Mouse (Mus musculus): ENCODE results near the gene Enpp3. TPM values are rescaled to one million over a fixed set of nuclear protein-coding genes. Genes with fewer than 3 reads are reported as not detected.
"Not testable (repeated sequence)": the region's sequence is repeated elsewhere in the genome, so short reads cannot be mapped to it uniquely, and the experiment has no call there.

The Enpp3 gene
- polyA plus RNA-seq, 1 experiment from 2014 or later, result 2.9 TPM

DNA sequence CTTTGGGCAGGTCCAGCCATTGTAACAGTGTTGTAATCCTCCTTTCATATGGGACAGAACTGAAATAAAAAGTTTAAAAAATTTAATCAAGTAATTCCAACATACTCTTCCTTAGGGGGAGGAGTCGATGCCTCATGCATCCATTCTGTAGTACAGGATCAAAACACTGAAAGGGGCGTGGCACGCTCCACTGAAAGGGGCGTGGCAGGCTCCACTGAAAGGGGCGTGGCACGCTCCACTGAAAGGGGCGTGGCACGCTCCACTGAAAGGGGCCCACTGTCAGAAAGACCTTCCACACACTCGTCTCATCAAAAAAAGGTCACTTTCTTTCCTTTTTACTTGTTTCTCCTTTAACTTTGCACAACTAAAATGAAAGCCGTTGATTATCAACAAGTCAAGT, 36.7 kb downstream of the Enpp3 start:
- Histone ChIP-seq H3K4me2 (ENCODE audit: low read length) (no peak overlapping the region), H3K9ac (replicated peaks; ENCODE audit: low read depth, low read length) (no peak overlapping the region), H3K4me3 (replicated peaks; ENCODE audit: low read length) (no peak overlapping the region), H3K27me3 (replicated peaks; ENCODE audit: control insufficient read depth, insufficient read depth, low read length) (no peaks in the 10 kb centered on the region), H3K36me3 (ENCODE audit: control insufficient read depth, insufficient read depth) (no peaks in the 10 kb centered on the region), H3K4me1 (replicated peaks; ENCODE audit: control insufficient read depth, insufficient read depth, low read length) (no peaks in the 10 kb centered on the region), H3K27ac (ENCODE audit: low read length) (no peak overlapping the region), H3K9me3 (ENCODE audit: control insufficient read depth, low read length) (no peaks in the 10 kb centered on the region)
- no peak for ATAC-seq
- 91% methylated on average over 10 of the region's 10 CpGs for WGBS

DNA sequence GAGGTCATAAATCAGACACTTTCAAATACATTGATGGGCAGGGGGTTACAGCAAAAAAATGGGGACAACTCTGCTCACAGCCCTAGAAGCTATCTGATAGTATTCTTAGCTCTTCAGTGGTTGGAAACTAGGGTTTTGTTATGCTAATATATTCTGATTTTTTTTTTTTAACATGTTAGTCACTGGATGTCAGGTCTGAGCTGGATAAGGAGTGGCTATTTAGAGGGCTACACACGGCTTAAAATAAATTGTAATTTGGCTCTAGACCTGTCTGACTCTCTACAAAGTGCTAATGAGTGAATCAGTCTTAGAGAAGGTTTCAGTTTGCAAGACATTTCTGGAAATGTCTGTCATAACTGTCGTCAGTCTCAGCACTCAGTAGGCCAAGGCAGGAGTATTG, 37.5 kb downstream of the Enpp3 start:
- no peak overlapping the region for H3K4me3 ChIP-seq (replicated peaks; ENCODE audit: low read length)
- no peaks in the 10 kb centered on the region for H3K9me3 ChIP-seq (ENCODE audit: control insufficient read depth, low read length)
- ATAC-seq, result no peak
- no peak overlapping the region for H3K27ac ChIP-seq (ENCODE audit: low read length)
- no peaks in the 10 kb centered on the region for H3K27me3 ChIP-seq (replicated peaks; ENCODE audit: control insufficient read depth, insufficient read depth, low read length)
- no peaks in the 10 kb centered on the region for H3K4me1 ChIP-seq (replicated peaks; ENCODE audit: control insufficient read depth, insufficient read depth, low read length)
- 75% methylated on average over 2 of the region's 2 CpGs for WGBS
- no peak overlapping the region for H3K4me2 ChIP-seq (ENCODE audit: low read length)
- H3K36me3 ChIP-seq (ENCODE audit: control insufficient read depth, insufficient read depth), result no peaks in the 10 kb centered on the region
- H3K9ac ChIP-seq (replicated peaks; ENCODE audit: low read depth, low read length), result no peak overlapping the region

DNA sequence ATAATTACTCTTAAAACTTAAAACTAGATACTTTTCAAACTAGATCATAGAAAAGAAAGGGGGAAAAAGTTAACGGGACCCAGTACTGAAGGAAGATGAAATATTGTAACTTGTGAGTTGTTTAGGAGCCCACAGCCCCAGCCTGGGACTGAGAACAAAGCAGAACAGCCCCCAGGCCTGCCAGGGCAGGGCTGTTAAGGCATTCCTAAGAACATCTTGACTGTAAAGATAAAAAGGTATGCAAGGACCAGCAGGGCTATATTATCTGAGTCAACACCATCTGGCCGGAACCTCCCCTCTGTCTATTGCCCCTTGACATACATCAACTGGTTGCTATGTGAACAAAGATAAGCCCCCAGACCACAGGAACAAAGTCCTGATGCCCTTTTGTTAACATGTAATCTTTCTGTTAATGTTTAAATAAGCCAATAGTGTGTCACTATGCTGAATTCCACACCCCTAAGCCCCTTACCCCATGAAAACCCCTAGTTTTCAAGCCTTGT, 39.8 kb downstream of the Enpp3 start:
- WGBS, result 96% methylated on average over 2 of the region's 2 CpGs
- not testable (repeated sequence) for H3K27ac ChIP-seq (ENCODE audit: low read length); H3K9ac ChIP-seq (replicated peaks; ENCODE audit: low read depth, low read length)

GRCm38 (mm10) chr10:24801796-24802195, 40.8 kb downstream of the Enpp3 start:
- 90% methylated on average over 2 of the region's 2 CpGs for WGBS
- no peak overlapping the region for H3K4me2 ChIP-seq (ENCODE audit: low read length)
- no peak for ATAC-seq
- no peaks in the 10 kb centered on the region for H3K9me3 ChIP-seq (ENCODE audit: control insufficient read depth, low read length)
- H3K9ac ChIP-seq (replicated peaks; ENCODE audit: low read depth, low read length), result no peak overlapping the region
- no peaks in the 10 kb centered on the region for H3K27me3 ChIP-seq (replicated peaks; ENCODE audit: control insufficient read depth, insufficient read depth, low read length)
- H3K4me3 ChIP-seq (replicated peaks; ENCODE audit: low read length), result no peak overlapping the region
- H3K4me1 ChIP-seq (replicated peaks; ENCODE audit: control insufficient read depth, insufficient read depth, low read length), result no peaks in the 10 kb centered on the region
- H3K36me3 ChIP-seq (ENCODE audit: control insufficient read depth, insufficient read depth), result no peaks in the 10 kb centered on the region
- H3K27ac ChIP-seq (ENCODE audit: low read length), result no peak overlapping the region

More for the DNA sequence above, 39.8 kb downstream of the Enpp3 start:
- H3K9me3 ChIP-seq (ENCODE audit: control insufficient read depth, low read length); H3K4me1 ChIP-seq (replicated peaks; ENCODE audit: control insufficient read depth, insufficient read depth, low read length); H3K36me3 ChIP-seq (ENCODE audit: control insufficient read depth, insufficient read depth); H3K27me3 ChIP-seq (replicated peaks; ENCODE audit: control insufficient read depth, insufficient read depth, low read length); ATAC-seq; H3K4me3 ChIP-seq (replicated peaks; ENCODE audit: low read length); H3K4me2 ChIP-seq (ENCODE audit: low read length): not testable (repeated sequence)

DNA sequence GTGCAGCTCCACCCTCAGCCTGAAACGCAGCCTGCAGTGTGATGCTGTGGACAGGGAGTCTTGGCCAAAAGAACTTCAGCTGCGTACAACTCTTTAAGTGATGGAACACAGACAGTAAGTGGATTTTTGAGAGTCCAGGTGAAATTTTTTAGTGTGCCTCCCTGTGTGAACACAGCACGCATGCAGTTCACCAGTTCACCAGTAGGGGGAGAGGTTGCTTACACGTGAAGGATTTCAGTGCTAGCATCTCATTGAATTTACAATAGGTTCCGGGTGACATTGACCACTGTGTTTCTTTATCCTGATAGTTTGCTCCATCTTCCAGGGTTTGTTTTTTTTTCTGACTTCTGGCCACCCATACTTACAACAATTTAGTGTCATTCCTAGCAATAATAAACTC, 45.4 kb downstream of the Enpp3 start:
- ATAC-seq, result no peak
- H3K4me1 ChIP-seq (replicated peaks; ENCODE audit: control insufficient read depth, insufficient read depth, low read length), result no peaks in the 10 kb centered on the region
- H3K9ac ChIP-seq (replicated peaks; ENCODE audit: low read depth, low read length), result no peak overlapping the region
- WGBS, result 43% methylated on average over 5 of the region's 5 CpGs
- H3K36me3 ChIP-seq (ENCODE audit: control insufficient read depth, insufficient read depth), result no peaks in the 10 kb centered on the region
- H3K9me3 ChIP-seq (ENCODE audit: control insufficient read depth, low read length), result no peaks in the 10 kb centered on the region; the same call in 1 of the 2 replicates
- H3K4me2 ChIP-seq (ENCODE audit: low read length), result no peak overlapping the region
- no peaks in the 10 kb centered on the region for H3K27me3 ChIP-seq (replicated peaks; ENCODE audit: control insufficient read depth, insufficient read depth, low read length)
- no peak overlapping the region for H3K4me3 ChIP-seq (replicated peaks; ENCODE audit: low read length)
- H3K27ac ChIP-seq (ENCODE audit: low read length), result no peak overlapping the region

DNA sequence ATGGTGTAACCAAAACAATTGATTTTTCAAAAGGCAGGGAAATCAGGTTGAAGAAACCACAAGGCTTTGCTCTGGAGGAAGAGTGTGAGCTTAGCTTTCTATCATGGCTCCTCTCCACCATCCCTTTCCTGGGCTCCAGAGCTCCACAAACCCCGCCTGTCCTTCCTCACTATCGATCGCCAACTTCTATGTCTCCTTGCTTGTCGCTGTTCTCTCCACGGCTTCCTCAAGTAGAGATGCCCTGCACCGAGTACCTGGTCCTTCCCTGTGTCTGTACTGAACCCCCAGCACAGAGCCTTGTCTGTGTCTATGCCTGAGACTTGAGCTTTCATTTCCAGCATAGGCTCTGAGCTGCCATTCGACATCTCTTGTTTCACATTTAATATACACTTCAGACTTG, 49.9 kb downstream of the Enpp3 start:
- H3K9ac ChIP-seq (replicated peaks; ENCODE audit: low read depth, low read length), result no peak overlapping the region
- no peak overlapping the region for H3K4me2 ChIP-seq (ENCODE audit: low read length)
- no peaks in the 10 kb centered on the region; the same call in 1 of the 2 replicates for H3K9me3 ChIP-seq (ENCODE audit: control insufficient read depth, low read length)
- H3K27me3 ChIP-seq (replicated peaks; ENCODE audit: control insufficient read depth, insufficient read depth, low read length), result no peaks in the 10 kb centered on the region
- 92% methylated on average over 7 of the region's 7 CpGs for WGBS
- no peak overlapping the region for H3K4me3 ChIP-seq (replicated peaks; ENCODE audit: low read length)
- H3K36me3 ChIP-seq (ENCODE audit: control insufficient read depth, insufficient read depth), result no peaks in the 10 kb centered on the region
- H3K4me1 ChIP-seq (replicated peaks; ENCODE audit: control insufficient read depth, insufficient read depth, low read length), result no peaks in the 10 kb centered on the region
- no peak overlapping the region for H3K27ac ChIP-seq (ENCODE audit: low read length)
- ATAC-seq, result no peak

DNA sequence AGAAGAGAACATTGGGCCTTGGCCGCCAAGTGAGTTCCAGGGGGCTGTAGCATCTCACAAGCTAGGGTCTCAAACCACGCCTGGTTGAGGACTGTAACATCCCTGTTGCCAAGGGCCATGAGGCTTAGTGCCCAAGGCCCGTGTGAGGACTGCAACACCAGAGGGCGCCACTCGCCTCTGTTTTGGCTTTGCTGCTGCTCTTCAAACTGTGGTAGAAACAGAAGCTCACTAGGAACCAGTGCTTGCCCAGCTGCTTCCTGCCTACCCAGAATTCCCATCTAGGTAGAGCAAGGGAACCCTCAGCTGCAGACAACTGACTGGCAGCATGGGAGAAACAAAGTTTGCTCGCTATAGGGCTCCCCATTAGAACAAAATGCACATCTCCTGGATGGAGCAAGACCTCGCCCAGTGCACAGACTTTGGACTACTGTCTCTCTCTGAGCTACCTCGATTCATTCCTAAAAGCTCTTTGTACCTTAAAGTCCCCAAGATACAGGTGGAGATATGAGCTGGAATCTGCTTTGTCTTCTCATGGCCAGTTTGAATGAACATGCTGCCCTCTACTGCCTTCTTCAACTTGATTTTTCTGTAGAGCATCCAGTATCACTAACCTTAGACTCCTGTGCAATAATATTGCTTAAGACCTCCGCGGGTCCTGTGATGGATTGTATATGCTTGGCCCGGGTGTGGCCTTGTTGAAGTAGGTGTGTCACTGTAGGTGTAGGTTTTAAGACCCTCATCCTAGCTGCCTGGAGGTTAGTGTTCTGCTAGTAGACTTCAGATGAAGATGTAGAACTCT, 52.7 kb downstream of the Enpp3 start:
- Histone ChIP-seq H3K36me3 (ENCODE audit: control insufficient read depth, insufficient read depth) (no peaks in the 10 kb centered on the region), H3K9me3 (ENCODE audit: control insufficient read depth, low read length) (no peaks in the 10 kb centered on the region), H3K9ac (replicated peaks; ENCODE audit: low read depth, low read length) (no peak overlapping the region), H3K4me3 (replicated peaks; ENCODE audit: low read length) (no peak overlapping the region), H3K27me3 (replicated peaks; ENCODE audit: control insufficient read depth, insufficient read depth, low read length) (no peaks in the 10 kb centered on the region), H3K27ac (ENCODE audit: low read length) (no peak overlapping the region), H3K4me2 (ENCODE audit: low read length) (no peak overlapping the region), H3K4me1 (replicated peaks; ENCODE audit: control insufficient read depth, insufficient read depth, low read length) (no peaks in the 10 kb centered on the region)
- WGBS, result 71% methylated on average over 11 of the region's 11 CpGs
- ATAC-seq, result no peak

- no peak overlapping the region for H3K9ac ChIP-seq (replicated peaks; ENCODE audit: low read depth, low read length)
- no peaks in the 10 kb centered on the region for H3K27me3 ChIP-seq (replicated peaks; ENCODE audit: control insufficient read depth, insufficient read depth, low read length)
- 93% methylated on average over 4 of the region's 4 CpGs for WGBS
- no peaks in the 10 kb centered on the region for H3K9me3 ChIP-seq (ENCODE audit: control insufficient read depth, low read length)
- no peak overlapping the region for H3K27ac ChIP-seq (ENCODE audit: low read length)
- ATAC-seq, result no peak
- no peak overlapping the region for H3K4me3 ChIP-seq (replicated peaks; ENCODE audit: low read length)
- no peaks in the 10 kb centered on the region for H3K36me3 ChIP-seq (ENCODE audit: control insufficient read depth, insufficient read depth)
- no peaks in the 10 kb centered on the region for H3K4me1 ChIP-seq (replicated peaks; ENCODE audit: control insufficient read depth, insufficient read depth, low read length)
- no peak overlapping the region for H3K4me2 ChIP-seq (ENCODE audit: low read length)
These were observed 57.3 kb downstream of the Enpp3 start for GRCm38 (mm10) chr10:24785345-24785744.

DNA sequence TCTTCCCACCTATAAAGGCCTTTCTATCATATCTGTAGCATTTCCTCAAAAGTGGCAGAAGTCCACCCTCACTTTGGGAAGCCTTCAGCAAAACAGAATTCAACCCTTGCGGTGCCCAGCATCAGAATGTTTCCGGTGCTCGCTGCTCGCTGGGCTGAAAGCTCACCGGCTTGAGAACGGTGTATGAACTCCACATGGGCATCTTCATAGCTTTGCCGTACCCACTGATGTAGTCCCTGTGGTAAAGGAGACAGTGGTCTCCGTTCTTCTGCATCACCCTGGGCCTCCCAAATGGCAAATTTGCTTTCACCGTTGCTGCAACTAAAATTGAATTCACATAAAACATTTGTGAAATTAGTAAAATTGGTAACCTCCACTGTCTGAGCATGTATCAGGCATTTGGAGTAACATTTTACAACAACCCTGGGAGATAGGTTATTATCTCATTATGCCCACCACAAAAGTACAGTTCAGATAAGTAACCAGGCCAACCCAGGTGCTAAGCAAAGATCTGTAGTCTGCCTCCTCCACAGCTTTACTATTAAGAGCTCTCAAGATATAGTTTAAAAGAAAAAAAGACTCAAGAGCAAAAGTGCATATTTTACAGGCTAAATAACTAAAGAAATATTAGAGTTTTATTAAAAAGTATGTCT, 57.9 kb downstream of the Enpp3 start:
- Histone ChIP-seq H3K36me3 (ENCODE audit: control insufficient read depth, insufficient read depth) (no peaks in the 10 kb centered on the region), H3K9ac (replicated peaks; ENCODE audit: low read depth, low read length) (no peak overlapping the region), H3K27me3 (replicated peaks; ENCODE audit: control insufficient read depth, insufficient read depth, low read length) (no peaks in the 10 kb centered on the region), H3K4me1 (replicated peaks; ENCODE audit: control insufficient read depth, insufficient read depth, low read length) (no peaks in the 10 kb centered on the region), H3K4me2 (ENCODE audit: low read length) (no peak overlapping the region), H3K27ac (ENCODE audit: low read length) (no peak overlapping the region), H3K9me3 (ENCODE audit: control insufficient read depth, low read length) (no peaks in the 10 kb centered on the region), H3K4me3 (replicated peaks; ENCODE audit: low read length) (no peak overlapping the region)
- 97% methylated on average over 9 of the region's 9 CpGs for WGBS
- no peak for ATAC-seq

Measured in forebrain, embryonic 16.5 days (tissue).